Mouse (Mus musculus) thymus, postnatal 14 days (tissue): ENCODE results near the gene Supt20.
"Not testable (repeated sequence)": the region's sequence is repeated elsewhere in the genome, so short reads cannot be mapped to it uniquely, and the experiment has no call there.

Source experiments
- DNase-seq: peaks from one replicate; pipeline ENCODE4 v3.0.0; 2021

Supt20 gene

GRCm38 (mm10) chr3:54692202-54693055 lies at the start of gene Supt20:
Supt20 (plus strand) TSS chr3:54692807.
- DNase-seq: peak; percentile 93

GRCm38 (mm10) chr3:54642851-54643250 lies 49.8 kb upstream of the Supt20 start:
- DNase-seq: no peak

GRCm38 (mm10) chr3:54647583-54647982 lies 45.0 kb upstream of the Supt20 start:
- no peak for DNase-seq

GRCm38 (mm10) chr3:54651576-54651975 lies 41.0 kb upstream of the Supt20 start:
- DNase-seq: no peak

GRCm38 (mm10) chr3:54654169-54654568 lies 38.4 kb upstream of the Supt20 start:
- no peak for DNase-seq

GRCm38 (mm10) chr3:54657090-54657489 lies 35.5 kb upstream of the Supt20 start:
- DNase-seq: no peak

- no peak for DNase-seq
These were observed 34.5 kb upstream of the Supt20 start for GRCm38 (mm10) chr3:54657888-54658626.

- DNase-seq: no peak
These were observed 32.9 kb upstream of the Supt20 start for GRCm38 (mm10) chr3:54659736-54660135.

GRCm38 (mm10) chr3:54662411-54662810 lies 30.2 kb upstream of the Supt20 start:
- DNase-seq: peak; percentile 24

- no peak for DNase-seq
These were observed 24.5 kb upstream of the Supt20 start for GRCm38 (mm10) chr3:54668141-54668540.

- no peak for DNase-seq
These were observed 23.9 kb upstream of the Supt20 start for GRCm38 (mm10) chr3:54668722-54669121.

GRCm38 (mm10) chr3:54669559-54669958 lies 23.0 kb upstream of the Supt20 start:
- DNase-seq: no peak

GRCm38 (mm10) chr3:54672111-54672510 lies 20.5 kb upstream of the Supt20 start:
- no peak for DNase-seq

GRCm38 (mm10) chr3:54672557-54673529 lies 19.8 kb upstream of the Supt20 start:
- DNase-seq: peak; percentile 26

- no peak for DNase-seq
These were observed 15.8 kb upstream of the Supt20 start for GRCm38 (mm10) chr3:54676818-54677217.

GRCm38 (mm10) chr3:54681310-54682204 lies 11.1 kb upstream of the Supt20 start:
- DNase-seq: no peak

- DNase-seq: no peak
These were observed 7.4 kb upstream of the Supt20 start for GRCm38 (mm10) chr3:54685202-54685601.

GRCm38 (mm10) chr3:54687245-54687644 lies 5.4 kb upstream of the Supt20 start:
- DNase-seq: no peak

GRCm38 (mm10) chr3:54689091-54689490 lies 3.5 kb upstream of the Supt20 start:
- no peak for DNase-seq

- no peak for DNase-seq
These were observed 429 bp downstream of the Supt20 start for GRCm38 (mm10) chr3:54693056-54693415.

- no peak for DNase-seq
These were observed 7.2 kb downstream of the Supt20 start for GRCm38 (mm10) chr3:54699759-54700301.

- DNase-seq: not testable (repeated sequence)
These were observed 11.5 kb downstream of the Supt20 start for GRCm38 (mm10) chr3:54704106-54704505.
